Mouse (Mus musculus) adrenal gland, postnatal 0 days (tissue): ENCODE measurements around the gene Vmn2r39. TPM values are rescaled to one million over a fixed set of nuclear protein-coding genes. Genes with fewer than 3 reads are reported as not detected.

Experiments used
- polyA plus RNA-seq: library from polyadenylated mRNA; unstranded; fragments of >200 nt; fragmentation: Nextera tagmentation; extraction: Ambion mirVana; gene quantifications from 2 replicates; pipeline ENCODE4 v1.2.1, GENCODE M21; 2015

Vmn2r39 gene
- polyA plus RNA-seq: not detected in 2 replicates

GRCm38 (mm10) chr7:9030698-9031097 lies at the start of gene Vmn2r39:
Vmn2r39 (minus strand) TSS chr7:9030798.

Other genes with a start within 250 kb of the Vmn2r39 start
- not detected in 2 replicates for gene Vmn2r40, start 99.4 kb downstream of the Vmn2r39 start, polyA plus RNA-seq
- gene Vmn2r38, start 67.1 kb upstream of the Vmn2r39 start, polyA plus RNA-seq: not detected in 2 replicates
- gene Vmn2r37, start 192.9 kb upstream of the Vmn2r39 start, polyA plus RNA-seq: not detected in 2 replicates